Mouse (Mus musculus) retina, adult 2 months (tissue): Measurements from ENCODE around the gene Eri3.

Experiments
- DNase-seq: peaks from one replicate; pipeline ENCODE4 v3.0.0-alpha.2; 2012; ENCODE audit warnings: low read depth, low spot score

Gene Eri3

GRCm38 (mm10) chr4:117550140-117550851 lies at the start of gene Eri3:
TSS of gene Eri3 (plus strand) at chr4:117550365.
- DNase-seq, result peak; percentile 94

GRCm38 (mm10) chr4:117518246-117518645 lies 31.9 kb upstream of the Eri3 start:
- DNase-seq, result no peak

DNA sequence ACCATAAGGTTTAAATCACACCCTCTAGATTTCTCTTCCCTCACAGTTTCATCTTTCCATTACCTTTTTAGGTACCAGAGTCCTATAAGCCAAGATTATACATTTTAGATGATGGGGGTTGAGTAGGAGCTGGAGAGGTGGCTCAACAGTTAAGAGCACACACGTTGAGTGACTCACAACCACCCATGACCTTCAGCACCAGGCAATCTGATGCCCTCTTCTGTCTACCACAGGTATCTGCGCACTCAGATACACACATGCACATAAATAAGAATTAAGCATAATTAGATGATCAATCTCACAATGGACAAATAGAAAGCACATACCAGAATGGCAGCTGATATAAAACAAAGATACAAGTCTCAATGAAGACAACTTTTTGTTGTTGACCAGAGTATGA lies 28.8 kb upstream of the Eri3 start:
- DNase-seq, result no peak

DNA sequence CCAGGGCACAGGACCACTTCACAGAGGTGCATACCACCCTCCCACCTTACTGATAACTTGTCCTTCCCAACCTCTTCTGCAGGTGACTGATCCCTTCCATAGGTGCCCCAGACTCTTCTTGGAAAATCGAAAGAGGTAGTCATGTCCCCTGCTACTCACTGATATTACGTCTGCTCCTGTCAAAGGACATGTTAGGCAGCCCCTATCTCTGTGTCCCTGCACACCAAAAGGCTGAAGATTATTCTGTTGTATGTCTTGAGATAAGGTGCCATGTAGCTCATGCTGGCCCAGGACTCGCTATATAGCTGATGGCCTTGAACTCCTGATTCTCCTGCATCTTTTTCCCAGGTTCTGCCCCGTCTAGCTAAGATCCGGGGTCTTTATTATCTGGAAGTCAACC lies 24.2 kb upstream of the Eri3 start:
- no peak for DNase-seq

- DNase-seq, result no peak
Measured at GRCm38 (mm10) chr4:117527116-117527899, 22.9 kb upstream of the Eri3 start.

- no peak for DNase-seq
Measured at GRCm38 (mm10) chr4:117527952-117528351, 22.2 kb upstream of the Eri3 start.

- no peak for DNase-seq
Measured at GRCm38 (mm10) chr4:117529843-117530242, 20.3 kb upstream of the Eri3 start.

- DNase-seq, result no peak
Measured at GRCm38 (mm10) chr4:117535496-117536200, 14.5 kb upstream of the Eri3 start.

DNA sequence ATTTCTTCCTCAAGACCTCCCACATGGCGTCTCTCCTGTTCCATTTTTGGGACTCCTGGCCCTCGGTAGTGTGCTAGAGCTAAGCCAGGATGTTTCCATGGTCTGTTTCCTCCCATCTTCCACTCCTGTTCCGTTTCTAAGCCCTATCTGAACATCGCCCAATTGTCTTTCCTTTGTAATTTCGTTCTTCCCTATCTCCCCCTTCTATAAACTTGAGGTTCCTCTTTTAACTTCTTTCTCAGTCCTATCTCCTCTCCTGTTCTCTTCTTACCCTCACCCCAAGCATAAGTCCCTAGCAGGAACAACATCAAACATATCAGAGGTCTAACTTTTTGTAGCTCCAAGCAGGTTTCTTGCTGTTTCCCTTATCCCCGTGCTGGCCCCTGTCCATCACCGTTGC lies 13.2 kb upstream of the Eri3 start:
- no peak for DNase-seq

GRCm38 (mm10) chr4:117539329-117539980 lies 10.7 kb upstream of the Eri3 start:
- DNase-seq, result no peak

GRCm38 (mm10) chr4:117540571-117540970 lies 9.6 kb upstream of the Eri3 start:
- no peak for DNase-seq

- no peak for DNase-seq
Measured at GRCm38 (mm10) chr4:117545448-117545847, 4.7 kb upstream of the Eri3 start.

DNA sequence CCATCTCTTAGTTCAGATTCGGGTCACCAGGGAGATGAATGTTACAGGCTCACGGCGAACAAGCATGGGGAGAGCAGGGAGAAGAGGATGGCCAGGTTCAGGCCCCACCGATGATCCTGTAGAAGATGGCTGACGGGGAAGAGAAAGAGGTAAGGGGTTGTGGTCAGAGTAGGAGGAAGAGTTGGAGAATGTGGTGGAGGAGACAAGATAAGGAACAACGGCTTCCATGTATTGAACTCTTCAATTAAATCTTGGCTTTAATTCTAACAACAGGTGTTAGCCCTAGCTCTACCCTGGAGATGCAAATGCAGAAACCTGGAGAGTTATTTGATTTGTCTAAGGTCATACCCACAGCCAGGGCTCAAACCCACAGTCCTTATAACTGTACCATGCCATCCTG lies 3.5 kb upstream of the Eri3 start:
- no peak for DNase-seq

GRCm38 (mm10) chr4:117549576-117549975 lies 589 bp upstream of the Eri3 start:
- no peak for DNase-seq

- no peak for DNase-seq
Measured at GRCm38 (mm10) chr4:117551144-117552000, 1.2 kb downstream of the Eri3 start.

DNA sequence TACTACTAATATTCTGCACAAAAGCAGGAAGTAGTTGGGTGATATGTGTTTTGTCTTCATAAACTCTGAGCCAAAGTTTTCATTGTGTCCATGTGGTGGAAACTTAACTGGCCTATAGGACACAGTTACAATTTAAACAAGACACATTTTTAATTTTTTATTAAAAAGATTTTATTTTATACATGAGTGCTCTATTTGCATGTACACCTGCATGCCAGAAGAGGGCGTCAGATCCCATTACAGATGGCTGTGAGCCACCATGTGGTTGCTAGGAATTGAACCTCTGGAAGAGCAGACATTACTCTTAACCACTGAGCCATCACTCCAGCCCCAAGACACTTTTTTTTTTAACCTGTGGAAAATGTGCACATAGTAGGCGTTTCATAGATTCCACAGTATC lies 5.3 kb downstream of the Eri3 start:
- DNase-seq, result no peak

- no peak for DNase-seq
Measured at GRCm38 (mm10) chr4:117556372-117556771, 6.2 kb downstream of the Eri3 start.

DNA sequence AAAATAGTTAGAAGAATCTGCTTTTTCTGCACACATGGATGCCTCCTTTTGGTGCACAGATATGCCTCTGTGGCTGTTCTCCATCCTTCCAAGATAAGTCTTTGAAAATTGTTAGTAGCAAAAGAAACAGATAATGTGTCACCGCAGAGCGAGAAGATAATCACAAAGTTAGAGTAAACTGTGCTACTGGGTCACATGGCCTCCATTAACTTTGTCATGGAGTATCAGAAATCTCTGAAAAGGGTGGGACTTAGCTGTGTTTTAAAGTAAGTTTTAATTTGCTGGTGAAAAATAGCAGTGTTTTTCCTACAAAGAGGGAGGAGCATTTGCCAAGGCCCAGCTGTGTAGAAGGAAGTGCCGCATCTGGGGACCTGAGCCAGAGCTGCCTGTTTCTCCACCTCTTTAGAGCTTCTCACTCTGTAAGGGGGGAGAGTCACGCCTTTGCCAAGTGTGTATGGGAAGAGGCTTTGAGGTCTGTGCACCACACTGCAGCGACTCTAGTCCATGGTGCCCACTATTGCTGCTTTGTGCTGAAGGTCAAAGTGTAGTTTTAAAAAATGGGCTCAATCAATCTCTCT lies 7.0 kb downstream of the Eri3 start:
- DNase-seq, result no peak

- no peak for DNase-seq
Measured at GRCm38 (mm10) chr4:117563967-117564366, 13.8 kb downstream of the Eri3 start.

DNA sequence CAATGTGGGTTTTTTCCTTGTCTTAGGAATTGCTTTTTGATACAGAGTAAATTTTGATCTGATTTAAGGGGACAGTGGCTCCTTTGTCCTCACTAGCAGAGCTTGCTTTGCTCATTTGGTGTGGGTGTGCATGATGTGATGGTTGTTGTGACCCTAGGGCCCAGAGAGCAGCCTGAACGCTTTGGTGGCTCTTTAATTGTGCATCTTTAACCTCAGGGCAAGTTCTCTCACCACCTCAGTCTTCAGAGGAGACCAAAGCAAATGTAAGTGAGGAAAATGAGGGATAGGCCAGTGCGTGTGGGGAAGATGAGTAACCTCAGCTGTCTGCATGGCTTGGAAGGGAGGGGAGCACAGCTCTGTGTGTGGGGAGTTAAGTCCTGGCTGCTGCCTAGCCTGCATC lies 18.7 kb downstream of the Eri3 start:
- no peak for DNase-seq

DNA sequence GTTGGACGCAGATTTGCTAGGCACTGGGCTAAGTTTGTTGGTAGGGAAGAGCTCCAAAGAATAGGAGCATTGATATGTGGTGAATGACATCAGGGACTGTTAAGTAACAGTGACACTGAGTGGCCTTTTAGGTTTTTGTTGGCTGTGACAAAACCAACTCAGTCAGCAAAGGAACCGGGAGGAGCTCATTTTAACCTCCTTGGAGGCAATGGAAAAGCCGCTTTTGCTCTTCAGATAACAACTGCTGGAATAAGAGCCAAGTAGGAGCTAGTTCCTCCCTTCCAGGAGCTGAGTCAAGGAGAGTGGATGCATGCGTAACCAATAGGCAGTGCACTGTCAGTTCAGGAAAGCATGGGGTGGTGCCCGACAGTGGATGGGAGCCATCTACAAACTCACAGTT lies 20.8 kb downstream of the Eri3 start:
- DNase-seq, result no peak
